Mouse (Mus musculus) neutrophil, adult 5-6 weeks (primary cell): ENCODE measurements around the gene Gm1993. TPM values are rescaled to one million over a fixed set of nuclear protein-coding genes. Genes with fewer than 3 reads are reported as not detected.
"Not testable (repeated sequence)": the region's sequence is repeated elsewhere in the genome, so short reads cannot be mapped to it uniquely, and the experiment has no call there.

ENCODE experiments used
- ATAC-seq: fragments of 151-379, 151-347 bp; 2 replicates; pipeline ENCODE4 v1.8.0; 2017; ENCODE audit warnings: mild to moderate bottlenecking, moderate TSS enrichment; ENCODE audit not compliant: insufficient number of reproducible peaks, poor library complexity, low FRiP score, severe bottlenecking; ENCODE audit errors: extremely low read depth
- total RNA-seq: library from RNA; stranded (forward); fragments of 200-1000 nt; gene quantifications from 2 replicates; pipeline ENCODE4 v1.2.3, GENCODE M21; 2017

The Gm1993 gene
- not detected in 2 replicates for total RNA-seq

DNA sequence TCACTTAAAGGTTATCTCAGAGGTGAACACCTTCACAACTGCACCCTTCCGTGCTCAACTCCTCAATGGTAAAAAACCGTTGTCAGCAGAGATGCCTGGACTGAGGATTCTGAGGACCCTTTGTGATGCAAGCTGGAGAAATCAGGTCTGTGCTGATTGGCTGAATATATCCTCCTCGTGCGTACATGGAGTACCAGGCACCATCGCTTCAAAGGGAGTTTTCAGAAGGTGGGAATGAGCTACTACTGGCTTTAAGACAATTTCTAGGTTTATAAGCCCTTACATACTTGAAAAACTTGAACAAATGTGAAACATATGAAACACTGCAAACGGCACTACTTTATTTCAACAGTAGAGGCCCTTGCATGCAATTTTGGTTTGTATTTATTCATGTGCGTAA, at the start of gene Gm1993:
Gm1993 (minus strand) TSS at position 101 of the 400 bp plus-strand sequence.
- ATAC-seq, result not testable (repeated sequence)
